Mouse (Mus musculus): Measurements from ENCODE around the gene Pclaf. TPM values are rescaled to one million over a fixed set of nuclear protein-coding genes. Genes with fewer than 3 reads are reported as not detected.

The Pclaf gene
- total RNA-seq (2014; rRNA removed) (0.28 and 0.94 TPM in 2 replicates), polyA plus RNA-seq (2012; rRNA removed) (0.09 TPM in 1 of 2 replicates, not detected in the other)

DNA sequence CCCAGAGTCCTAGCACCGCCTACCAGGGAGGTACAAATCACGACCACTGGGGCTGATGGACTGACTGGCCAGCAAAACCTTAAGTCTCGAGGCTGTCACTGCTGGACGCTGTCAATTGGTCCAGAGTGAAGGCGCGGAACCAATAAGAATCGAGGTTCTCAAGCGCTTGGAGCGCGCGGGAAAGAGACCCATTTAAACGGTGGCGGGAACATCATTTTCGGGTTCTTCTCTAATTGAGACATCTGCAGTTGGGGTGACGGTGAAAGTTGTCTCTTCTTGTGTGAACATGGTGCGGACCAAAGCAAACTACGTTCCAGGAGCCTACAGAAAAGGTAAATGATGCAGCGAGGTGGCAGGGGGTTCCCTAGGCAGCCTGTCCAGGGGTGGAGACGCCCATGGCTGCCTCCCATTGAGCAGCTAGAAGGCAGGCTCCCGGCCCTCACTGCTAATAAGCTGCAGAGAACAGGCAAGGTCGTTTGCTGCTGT is at the start of gene Pclaf:
Gene Pclaf (plus strand): TSS at position 95 of the 486 bp plus-strand sequence.
- Histone ChIP-seq H3K27me3 (ENCODE audit: control insufficient read depth, insufficient read depth, low read length) (no peaks in the 10 kb centered on the region), H3K4me1 (ENCODE audit: control insufficient read depth, insufficient read depth, low read length) (peaks cover 4% of the 10 kb centered on the region; the same call in 1 of the 2 replicates), H3K79me2 (ENCODE audit: control insufficient read depth, insufficient read depth, low read length) (no peaks in the 10 kb centered on the region), H3K36me3 (ENCODE audit: control insufficient read depth, insufficient read depth, low read length) (no peaks in the 10 kb centered on the region), H3K27ac (replicated peaks; ENCODE audit: insufficient read depth, low read depth, low read length) (no peak within 1 kb of the TSS), H3K4me3 (ENCODE audit: insufficient read depth, low read depth, low read length) (0 out of 2 replicates have a peak within 1 kb of the TSS, but pooled peaks have one; percentile 3), H3K9ac (ENCODE audit: low read depth, low read length) (no peak within 1 kb of the TSS)
- WGBS: under 1% methylated on average over 21 of the region's 21 CpGs
- no peak for TF ChIP-seq POLR2A (IDR thresholded peaks at IDR 0.05; ENCODE audit: extremely low read depth, insufficient read depth, low read length)
- TF ChIP-seq CTCF (IDR thresholded peaks at IDR 0.05; ENCODE audit: low read depth, low read length): no peak
- peak; percentile 49 for DNase-seq (ENCODE audit: extremely low read depth, low read depth, low spot score)

GRCm38 (mm10) chr9:65844421-65845165 is 45.4 kb upstream of the Pclaf start:
- Histone ChIP-seq H3K4me1 (ENCODE audit: control insufficient read depth, insufficient read depth, low read length) (peaks cover 12% of the 10 kb centered on the region), H3K9ac (ENCODE audit: low read depth, low read length) (no peak overlapping the region), H3K4me3 (ENCODE audit: insufficient read depth, low read depth, low read length) (no peak overlapping the region), H3K36me3 (ENCODE audit: control insufficient read depth, insufficient read depth, low read length) (peaks cover 43% of the 10 kb centered on the region), H3K79me2 (ENCODE audit: control insufficient read depth, insufficient read depth, low read length) (no peaks in the 10 kb centered on the region), H3K27me3 (ENCODE audit: control insufficient read depth, insufficient read depth, low read length) (no peaks in the 10 kb centered on the region; the same call in 1 of the 2 replicates), H3K27ac (replicated peaks; ENCODE audit: insufficient read depth, low read depth, low read length) (peak overlapping the region; percentile 21; the same call in 1 of the 2 replicates)
- TF ChIP-seq CTCF (IDR thresholded peaks at IDR 0.05; ENCODE audit: low read depth, low read length) (no peak), POLR2A (IDR thresholded peaks at IDR 0.05; ENCODE audit: extremely low read depth, insufficient read depth, low read length) (no peak)
- 14% methylated on average over 7 of the region's 7 CpGs for WGBS
- DNase-seq (ENCODE audit: extremely low read depth, low read depth, low spot score): peak; percentile 72

DNA sequence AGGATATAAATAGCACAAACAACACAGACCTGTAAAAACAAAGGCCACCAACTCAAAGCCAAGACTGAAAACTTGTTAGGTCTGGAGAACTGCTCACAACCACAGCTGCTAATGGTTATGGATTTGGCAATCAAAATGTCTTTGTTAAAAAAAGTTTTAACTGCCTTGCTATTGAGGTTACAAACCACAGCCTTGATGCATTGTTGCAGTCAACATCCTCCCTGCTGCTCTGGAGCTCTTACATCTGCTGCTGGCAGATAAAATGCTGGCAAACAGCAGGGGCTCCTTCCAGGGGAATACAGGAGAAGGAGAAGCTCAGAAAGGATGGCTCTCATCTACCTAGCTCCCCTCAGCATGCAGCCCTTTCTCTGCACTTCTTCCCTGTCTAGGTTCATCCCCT is 41.9 kb upstream of the Pclaf start:
- H3K9ac ChIP-seq (ENCODE audit: low read depth, low read length): no peak overlapping the region
- H3K27ac ChIP-seq (replicated peaks; ENCODE audit: insufficient read depth, low read depth, low read length): no peak overlapping the region
- TF ChIP-seq POLR2A (IDR thresholded peaks at IDR 0.05; ENCODE audit: extremely low read depth, insufficient read depth, low read length) (no peak), CTCF (IDR thresholded peaks at IDR 0.05; ENCODE audit: low read depth, low read length) (no peak)
- DNase-seq (ENCODE audit: extremely low read depth, low read depth, low spot score): no peak
- H3K36me3 ChIP-seq (ENCODE audit: control insufficient read depth, insufficient read depth, low read length): peaks cover 60% of the 10 kb centered on the region
- H3K79me2 ChIP-seq (ENCODE audit: control insufficient read depth, insufficient read depth, low read length): no peaks in the 10 kb centered on the region; the same call in 1 of the 2 replicates
- H3K27me3 ChIP-seq (ENCODE audit: control insufficient read depth, insufficient read depth, low read length): no peaks in the 10 kb centered on the region
- H3K4me1 ChIP-seq (ENCODE audit: control insufficient read depth, insufficient read depth, low read length): peaks cover 12% of the 10 kb centered on the region
- H3K4me3 ChIP-seq (ENCODE audit: insufficient read depth, low read depth, low read length): no peak overlapping the region

DNA sequence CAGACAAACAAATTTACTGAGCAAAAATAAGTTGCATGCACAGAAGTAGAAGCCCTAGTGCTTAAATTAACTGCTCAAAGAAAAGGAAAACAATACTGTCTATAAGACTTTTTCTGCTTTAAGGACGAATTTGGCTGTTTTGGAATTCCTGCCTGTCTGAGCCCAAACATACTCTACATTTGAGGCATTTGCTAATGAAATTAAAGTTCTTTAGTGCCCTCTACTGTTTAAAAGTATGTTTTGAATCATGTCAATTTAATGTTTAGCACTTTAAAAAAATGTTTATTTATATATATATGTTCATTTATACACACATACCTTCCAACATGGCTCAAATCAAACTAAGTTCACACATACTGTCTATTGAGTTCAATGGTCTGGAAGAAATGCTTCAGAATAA is 39.8 kb upstream of the Pclaf start:
- Histone ChIP-seq H3K27me3 (ENCODE audit: control insufficient read depth, insufficient read depth, low read length) (no peaks in the 10 kb centered on the region), H3K4me3 (ENCODE audit: insufficient read depth, low read depth, low read length) (no peak overlapping the region), H3K4me1 (ENCODE audit: control insufficient read depth, insufficient read depth, low read length) (peaks cover 4% of the 10 kb centered on the region), H3K27ac (replicated peaks; ENCODE audit: insufficient read depth, low read depth, low read length) (no peak overlapping the region), H3K9ac (ENCODE audit: low read depth, low read length) (no peak overlapping the region), H3K79me2 (ENCODE audit: control insufficient read depth, insufficient read depth, low read length) (no peaks in the 10 kb centered on the region; the same call in 1 of the 2 replicates), H3K36me3 (ENCODE audit: control insufficient read depth, insufficient read depth, low read length) (peaks cover 69% of the 10 kb centered on the region)
- 61% methylated on average over 1 of the region's 1 CpGs for WGBS
- DNase-seq (ENCODE audit: extremely low read depth, low read depth, low spot score): no peak
- TF ChIP-seq POLR2A (IDR thresholded peaks at IDR 0.05; ENCODE audit: extremely low read depth, insufficient read depth, low read length): no peak
- peak; percentile 38 for TF ChIP-seq CTCF (IDR thresholded peaks at IDR 0.05; ENCODE audit: low read depth, low read length)

DNA sequence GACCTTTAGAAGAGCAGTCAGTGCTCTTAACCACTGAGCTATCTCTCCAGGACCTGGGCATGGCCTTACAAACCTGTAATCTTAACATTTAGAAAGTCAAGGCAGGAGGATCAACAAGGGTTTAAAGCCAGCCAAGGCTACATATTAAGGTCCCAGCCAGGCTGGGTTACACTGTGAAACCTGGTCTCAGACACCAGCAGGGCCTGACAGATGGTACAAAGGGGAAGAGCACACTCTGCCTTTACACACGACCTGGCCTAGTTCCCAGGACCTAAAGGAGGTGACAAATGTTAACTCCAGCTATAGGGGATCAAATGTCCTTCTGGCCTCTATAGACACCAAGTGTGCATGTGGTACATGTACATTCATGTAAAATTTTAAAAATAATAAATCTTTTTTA is 30.4 kb upstream of the Pclaf start:
- Histone ChIP-seq H3K79me2 (ENCODE audit: control insufficient read depth, insufficient read depth, low read length) (peaks cover 2% of the 10 kb centered on the region; the same call in 1 of the 2 replicates), H3K4me1 (ENCODE audit: control insufficient read depth, insufficient read depth, low read length) (no peaks in the 10 kb centered on the region; the same call in 1 of the 2 replicates), H3K9ac (ENCODE audit: low read depth, low read length) (no peak overlapping the region), H3K27me3 (ENCODE audit: control insufficient read depth, insufficient read depth, low read length) (no peaks in the 10 kb centered on the region), H3K27ac (replicated peaks; ENCODE audit: insufficient read depth, low read depth, low read length) (no peak overlapping the region), H3K36me3 (ENCODE audit: control insufficient read depth, insufficient read depth, low read length) (peaks cover 70% of the 10 kb centered on the region), H3K4me3 (ENCODE audit: insufficient read depth, low read depth, low read length) (no peak overlapping the region)
- no peak for DNase-seq (ENCODE audit: extremely low read depth, low read depth, low spot score)
- WGBS: 74% methylated on average over 1 of the region's 1 CpGs
- TF ChIP-seq POLR2A (IDR thresholded peaks at IDR 0.05; ENCODE audit: extremely low read depth, insufficient read depth, low read length) (no peak), CTCF (IDR thresholded peaks at IDR 0.05; ENCODE audit: low read depth, low read length) (no peak)
